Mouse (Mus musculus) spleen, postnatal 4 days (tissue): ENCODE results near the gene Col9a2.

Experiments
- DNase-seq, 2 experiments: peaks; one replicate each; pipeline ENCODE4 v3.0.0; 2022; ENCODE audit warnings: low spot score in 2 of 2

Gene Col9a2

GRCm38 (mm10) chr4:121077915-121078646 is 38.9 kb downstream of the Col9a2 start:
- DNase-seq, result no peak

GRCm38 (mm10) chr4:121080395-121080794 is 41.2 kb downstream of the Col9a2 start:
- no peak for DNase-seq

- DNase-seq, result no peak
Measured at GRCm38 (mm10) chr4:121084506-121084905, 45.3 kb downstream of the Col9a2 start.

GRCm38 (mm10) chr4:121088696-121089095 is 49.5 kb downstream of the Col9a2 start:
- no peak for DNase-seq

- DNase-seq, result no peak
Measured at GRCm38 (mm10) chr4:121090211-121090610, 51.0 kb downstream of the Col9a2 start.

DNA sequence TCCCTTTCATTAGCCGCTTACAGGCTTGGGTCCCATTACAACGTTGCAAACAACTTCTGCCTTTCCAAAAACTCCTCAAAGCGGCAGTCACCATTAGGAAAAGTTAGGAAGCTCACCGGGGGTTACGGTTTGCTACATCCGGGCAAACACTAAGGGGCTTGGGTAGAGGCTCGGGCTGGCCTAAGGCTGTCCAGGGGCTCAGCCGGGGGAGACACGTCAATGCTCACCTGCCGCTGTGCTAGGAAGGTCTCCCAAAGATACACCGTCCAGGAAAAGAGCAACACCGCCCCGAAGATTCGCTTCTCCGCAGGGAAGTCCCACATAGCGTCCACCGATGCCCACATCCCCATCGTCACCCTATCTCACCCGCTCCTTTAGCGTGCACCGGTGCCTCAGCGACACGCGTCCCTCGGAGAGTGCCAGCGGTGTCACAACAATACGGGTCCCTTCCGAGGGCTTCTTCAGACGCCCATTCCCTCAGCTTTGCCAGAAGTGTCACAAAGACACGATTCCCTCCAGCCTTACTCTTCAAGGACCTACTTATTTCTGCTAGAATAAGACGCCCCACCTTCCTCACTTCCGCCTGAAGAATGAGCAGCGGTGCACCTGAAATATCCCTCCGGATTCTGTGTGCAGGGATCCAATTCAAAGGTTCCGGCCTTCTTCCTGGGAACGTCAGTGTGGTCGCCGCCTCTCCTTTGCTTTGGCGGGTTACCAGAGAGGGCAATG is 58.6 kb downstream of the Col9a2 start, which contains the start of gene Zmpste24:
TSS of gene Zmpste24 (minus strand) at position 592 of the 729 bp plus-strand sequence.
- DNase-seq, result peak; percentile 83 to 91

DNA sequence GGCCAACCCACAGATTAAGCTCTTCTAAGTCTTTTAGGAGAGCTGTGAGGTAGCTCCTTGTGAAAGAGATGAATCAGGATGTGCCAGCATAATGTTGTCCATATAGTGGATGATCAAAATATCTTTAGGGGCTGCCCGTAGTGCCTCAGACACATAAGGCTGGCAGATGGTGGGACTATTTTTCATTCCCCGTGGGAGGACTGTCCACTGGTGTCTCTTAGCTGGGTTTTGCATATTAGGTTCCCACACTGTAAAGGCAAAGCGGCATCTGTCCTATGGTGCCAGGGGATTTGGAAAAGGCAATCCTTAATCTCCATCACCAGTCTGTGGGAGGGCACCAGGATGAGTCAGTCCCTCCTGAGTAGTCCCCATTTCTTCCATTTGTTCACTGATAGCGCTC is 64.1 kb downstream of the Col9a2 start:
- DNase-seq, result no peak
